Mouse (Mus musculus) MN1 (cell line): ENCODE data around the gene Gm19402.
"Not testable (repeated sequence)": the region's sequence is repeated elsewhere in the genome, so short reads cannot be mapped to it uniquely, and the experiment has no call there.

Experiments used
- DNase-seq: peaks from one replicate; pipeline ENCODE4 v3.0.0-alpha.2; 2016; ENCODE audit warnings: low spot score

Gene Gm19402

GRCm38 (mm10) chr10:77690356-77690807, at the start of gene Gm19402:
Gene Gm19402, minus strand, starts transcription at chr10:77690757.
- DNase-seq, result not testable (repeated sequence)

GRCm38 (mm10) chr10:77738929-77739328, 48.4 kb upstream of the Gm19402 start:
- no peak for DNase-seq

- no peak for DNase-seq
Measured at GRCm38 (mm10) chr10:77735928-77736327, 45.4 kb upstream of the Gm19402 start.

- DNase-seq, result no peak
Measured at GRCm38 (mm10) chr10:77729241-77729640, 38.7 kb upstream of the Gm19402 start.

- DNase-seq, result no peak
Measured at GRCm38 (mm10) chr10:77728280-77728679, 37.7 kb upstream of the Gm19402 start.

- no peak for DNase-seq
Measured at GRCm38 (mm10) chr10:77726186-77726585, 35.6 kb upstream of the Gm19402 start, which contains the start of gene Gm10100. Gene Gm10100, plus strand, starts transcription at chr10:77726486.

GRCm38 (mm10) chr10:77724855-77725254, 34.3 kb upstream of the Gm19402 start:
- DNase-seq, result no peak

GRCm38 (mm10) chr10:77720299-77720698, 29.7 kb upstream of the Gm19402 start, which contains the start of gene Krtap12-1:
Gene Krtap12-1, plus strand, starts transcription at chr10:77720599.
- not testable (repeated sequence) for DNase-seq

GRCm38 (mm10) chr10:77715507-77715906, 24.9 kb upstream of the Gm19402 start, which contains the start of gene Gm10142:
Gene Gm10142, plus strand, starts transcription at chr10:77715807.
- no peak for DNase-seq

- DNase-seq, result no peak
Measured at GRCm38 (mm10) chr10:77713734-77714133, 23.2 kb upstream of the Gm19402 start.

- not testable (repeated sequence) for DNase-seq
Measured at GRCm38 (mm10) chr10:77711157-77711556, 20.6 kb upstream of the Gm19402 start, which contains the start of gene Gm10024. Gene Gm10024, plus strand, starts transcription at chr10:77711457.

GRCm38 (mm10) chr10:77709831-77710230, 19.3 kb upstream of the Gm19402 start:
- no peak for DNase-seq

- DNase-seq, result no peak
Measured at GRCm38 (mm10) chr10:77706326-77706725, 15.8 kb upstream of the Gm19402 start, which contains the start of gene Gm10272. Gene Gm10272, plus strand, starts transcription at chr10:77706626.

GRCm38 (mm10) chr10:77697133-77697532, 6.6 kb upstream of the Gm19402 start, which contains the start of gene Gm9508:
Gene Gm9508, minus strand, starts transcription at chr10:77697233.
- no peak for DNase-seq

GRCm38 (mm10) chr10:77687021-77687420, 3.5 kb downstream of the Gm19402 start:
- DNase-seq, result no peak

- DNase-seq, result no peak
Measured at GRCm38 (mm10) chr10:77685895-77686664, 4.5 kb downstream of the Gm19402 start, which contains the start of gene Tspear. Gene Tspear, plus strand, starts transcription at chr10:77686569.

GRCm38 (mm10) chr10:77684181-77684580, 6.4 kb downstream of the Gm19402 start:
- no peak for DNase-seq

GRCm38 (mm10) chr10:77682994-77683393, 7.6 kb downstream of the Gm19402 start:
- DNase-seq, result no peak

- DNase-seq, result no peak
Measured at GRCm38 (mm10) chr10:77677562-77677961, 13.0 kb downstream of the Gm19402 start.

- no peak for DNase-seq
Measured at GRCm38 (mm10) chr10:77673765-77674164, 16.8 kb downstream of the Gm19402 start.

- DNase-seq, result no peak
Measured at GRCm38 (mm10) chr10:77671519-77671918, 19.0 kb downstream of the Gm19402 start.

- no peak for DNase-seq
Measured at GRCm38 (mm10) chr10:77670710-77671109, 19.8 kb downstream of the Gm19402 start.

- no peak for DNase-seq
Measured at GRCm38 (mm10) chr10:77667402-77667801, 23.2 kb downstream of the Gm19402 start.
